Mouse (Mus musculus) bone marrow, adult 2 months (tissue): ENCODE results near the gene Igfbpl1. TPM values are rescaled to one million over a fixed set of nuclear protein-coding genes. Genes with fewer than 3 reads are reported as not detected.

Experiments used
- H3K27ac ChIP-seq: fragments of 200-500 bp; 2 replicates; pipeline ENCODE4 v1.5.1; 2012; ENCODE audit warnings: low read depth, mild to moderate bottlenecking, control low read depth, inconsistent platforms, low read length; ENCODE audit not compliant: control insufficient read depth, poor library complexity, insufficient read depth
- H3K4me1 ChIP-seq: fragments of 200-500 bp; 2 replicates; pipeline ENCODE4 v1.6.1; 2011; ENCODE audit warnings: low read length; ENCODE audit not compliant: control insufficient read depth, insufficient read depth
- H3K4me3 ChIP-seq: fragments of 200-500 bp; replicated peaks from 2 replicates; pipeline ENCODE3; 2011; ENCODE audit warnings: mild to moderate bottlenecking, low read depth, low read length, control low read depth; ENCODE audit not compliant: control insufficient read depth
- CTCF ChIP-seq: fragments of 200-500 bp; IDR thresholded peaks from 2 replicates; pipeline ENCODE4 v1.5.1; 2011; ENCODE audit warnings: low read length, control low read depth; ENCODE audit not compliant: control insufficient read depth, insufficient read depth
- POLR2A ChIP-seq: fragments of 200-500 bp; IDR thresholded peaks from 2 replicates; pipeline ENCODE4 v1.6.1; 2011; ENCODE audit warnings: low read depth, mild to moderate bottlenecking, control low read depth, low read length, borderline replicate concordance; ENCODE audit not compliant: control insufficient read depth
- WGBS: fragments of 180-500 bp; shearing (Covaris S2); methylation state at CpG from one replicate; pipeline ENCODE4 v1.1.7; 2018; 5-methylcytosine and 5-hydroxymethylcytosine counted together
- polyA plus RNA-seq: library from polyadenylated mRNA; stranded (reverse); fragments of >200 nt; gene quantifications from 2 replicates; pipeline ENCODE4 v1.2.4, GENCODE M21; 2011; ENCODE audit warnings: low replicate concordance; ENCODE audit not compliant: missing spikeins, insufficient read depth, insufficient read length

The Igfbpl1 gene
- polyA plus RNA-seq, 1 experiment: 1.6 TPM

DNA sequence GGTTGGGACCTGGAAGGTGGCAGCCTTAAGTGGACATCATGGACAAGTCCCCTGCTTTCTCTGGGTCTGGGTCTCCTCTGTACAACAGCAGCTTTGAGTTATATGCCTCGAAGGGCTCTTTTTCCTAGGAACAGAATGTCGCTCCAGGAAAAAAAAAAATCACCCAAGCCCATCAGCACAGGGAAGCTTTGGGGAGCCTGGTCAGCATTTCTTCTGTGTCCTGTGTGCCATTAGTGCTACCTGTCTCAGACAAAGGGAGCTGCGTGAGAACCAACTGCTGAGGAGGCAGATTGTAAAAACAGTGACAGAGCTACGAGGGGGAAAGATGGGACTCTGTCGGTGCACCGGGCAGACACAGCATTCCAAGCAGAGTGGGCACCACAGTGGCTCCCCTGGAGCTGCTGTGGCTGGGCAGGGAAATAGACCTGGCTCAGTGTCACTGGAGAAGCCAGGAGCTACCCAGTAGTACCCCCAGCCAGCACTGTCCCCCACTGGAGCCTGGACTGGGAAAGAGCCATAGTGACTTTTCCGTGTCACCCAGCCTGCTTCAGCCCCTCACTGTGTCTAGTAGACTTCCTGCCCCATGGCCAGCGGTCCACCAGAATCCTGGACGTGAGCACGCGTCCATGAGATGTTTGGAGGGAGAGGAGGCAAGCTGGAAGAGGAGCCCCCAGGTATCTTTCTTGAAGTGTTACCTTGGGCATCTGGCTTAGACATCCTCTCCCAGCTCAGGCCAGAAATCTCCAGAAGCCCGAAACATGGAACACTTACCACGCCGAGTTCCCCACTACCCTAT lies 1.8 kb downstream of the Igfbpl1 start:
- TF ChIP-seq POLR2A: no peak
- TF ChIP-seq CTCF: no peak
- WGBS: 28% methylated on average over 14 of the region's 14 CpGs
- no peak overlapping the region for H3K4me3 ChIP-seq
- no peaks in the 10 kb centered on the region for H3K4me1 ChIP-seq
- H3K27ac ChIP-seq: no peak overlapping the region

DNA sequence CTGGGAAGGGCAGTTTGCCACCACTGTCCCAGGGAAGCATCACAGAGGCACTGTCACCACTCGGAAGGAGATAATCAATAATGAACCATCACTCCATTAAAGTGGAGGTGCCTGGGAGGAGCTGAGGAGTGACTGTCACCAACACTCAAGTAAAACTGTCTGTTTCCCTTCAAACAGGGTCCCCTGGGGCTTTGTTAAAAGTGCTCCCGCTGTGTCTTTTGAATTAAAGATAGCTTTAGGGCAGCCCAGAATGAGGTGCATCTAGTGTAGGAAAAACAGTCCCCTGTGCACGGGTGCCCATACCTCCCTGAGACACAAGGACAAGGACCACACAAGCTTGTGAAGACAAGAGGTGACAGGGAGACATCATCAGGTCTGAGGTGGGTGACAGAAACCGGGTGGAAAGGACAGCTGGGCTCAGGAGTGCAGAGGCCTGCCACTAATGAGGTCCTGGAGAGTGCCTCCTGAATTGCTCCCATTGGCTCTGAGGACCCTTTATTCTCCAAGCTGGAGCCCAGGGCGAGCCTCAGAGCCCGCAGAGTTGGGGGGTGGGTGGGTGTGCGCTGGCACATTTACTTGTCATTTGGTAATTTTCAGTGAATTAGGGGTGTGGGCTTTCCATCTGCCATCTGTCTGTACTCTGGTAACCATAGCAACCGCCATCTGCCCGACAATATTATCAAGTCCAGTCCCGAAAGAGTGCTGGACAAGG lies 2.5 kb downstream of the Igfbpl1 start:
- no peak overlapping the region for H3K27ac ChIP-seq
- 17% methylated on average over 10 of the region's 10 CpGs for WGBS
- TF ChIP-seq POLR2A (no peak), CTCF (no peak)
- H3K4me3 ChIP-seq: no peak overlapping the region
- no peaks in the 10 kb centered on the region for H3K4me1 ChIP-seq

DNA sequence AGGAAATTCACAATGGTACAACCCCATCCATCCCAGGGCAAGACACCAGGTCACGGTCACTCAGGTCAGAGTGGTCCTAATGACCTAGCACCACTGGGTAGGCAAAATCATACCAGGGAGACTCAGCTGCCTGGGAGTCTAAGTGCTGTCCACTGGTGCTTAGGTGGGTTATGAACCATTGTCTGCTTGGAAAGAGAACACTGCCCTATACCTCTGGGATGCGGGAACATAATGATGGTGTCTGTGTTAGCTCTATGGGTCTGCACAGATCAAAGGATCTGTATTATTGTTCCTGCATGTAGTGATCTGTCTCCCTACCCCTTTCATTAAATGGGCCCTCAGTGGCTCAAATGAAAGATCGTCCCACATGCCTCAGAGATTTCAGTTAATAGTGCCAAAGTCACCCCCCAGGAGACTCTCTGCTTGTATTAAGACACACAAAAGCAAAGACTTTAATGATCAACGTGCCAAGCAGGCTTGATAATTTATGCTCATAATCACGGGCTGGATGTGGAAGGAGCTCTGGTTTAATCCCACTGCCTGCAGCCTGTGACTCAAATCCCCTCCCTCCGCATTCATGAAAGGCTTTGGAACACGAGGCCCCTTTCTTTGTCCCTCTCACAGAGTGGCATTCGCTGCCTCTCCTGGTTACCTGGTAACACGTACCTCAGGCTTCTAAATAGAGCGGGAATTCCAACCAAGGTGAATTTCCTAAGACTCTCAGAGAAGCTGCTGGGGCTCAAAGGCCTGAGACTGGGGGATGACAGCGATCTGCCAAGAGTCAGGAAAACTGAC lies 3.7 kb downstream of the Igfbpl1 start:
- WGBS: 51% methylated on average over 11 of the region's 11 CpGs
- H3K4me3 ChIP-seq: no peak overlapping the region
- TF ChIP-seq POLR2A (no peak), CTCF (no peak)
- no peak overlapping the region for H3K27ac ChIP-seq
- no peaks in the 10 kb centered on the region for H3K4me1 ChIP-seq

DNA sequence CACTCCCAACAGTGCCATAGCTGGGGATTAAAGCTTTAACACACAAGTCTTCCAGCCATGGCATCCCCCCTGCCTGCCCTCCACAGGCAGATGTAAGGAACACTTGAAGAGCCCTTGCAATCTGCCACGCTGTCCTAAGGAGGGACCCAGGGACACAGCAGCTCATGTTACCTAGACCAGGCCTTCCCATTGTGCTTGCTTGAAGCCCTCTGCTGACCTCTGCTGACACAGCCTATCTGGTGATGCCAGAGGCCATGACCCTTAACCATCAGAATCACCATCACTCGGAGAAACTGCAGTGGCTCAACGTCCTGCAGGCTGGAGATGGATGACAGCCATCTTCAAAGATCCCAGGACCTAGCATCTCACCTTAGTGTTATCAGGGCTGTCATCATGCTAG lies 4.7 kb downstream of the Igfbpl1 start:
- TF ChIP-seq CTCF (no peak), POLR2A (no peak)
- H3K4me3 ChIP-seq: no peak overlapping the region
- no peaks in the 10 kb centered on the region for H3K4me1 ChIP-seq
- WGBS: 63% methylated on average over 3 of the region's 3 CpGs
- H3K27ac ChIP-seq: no peak overlapping the region

DNA sequence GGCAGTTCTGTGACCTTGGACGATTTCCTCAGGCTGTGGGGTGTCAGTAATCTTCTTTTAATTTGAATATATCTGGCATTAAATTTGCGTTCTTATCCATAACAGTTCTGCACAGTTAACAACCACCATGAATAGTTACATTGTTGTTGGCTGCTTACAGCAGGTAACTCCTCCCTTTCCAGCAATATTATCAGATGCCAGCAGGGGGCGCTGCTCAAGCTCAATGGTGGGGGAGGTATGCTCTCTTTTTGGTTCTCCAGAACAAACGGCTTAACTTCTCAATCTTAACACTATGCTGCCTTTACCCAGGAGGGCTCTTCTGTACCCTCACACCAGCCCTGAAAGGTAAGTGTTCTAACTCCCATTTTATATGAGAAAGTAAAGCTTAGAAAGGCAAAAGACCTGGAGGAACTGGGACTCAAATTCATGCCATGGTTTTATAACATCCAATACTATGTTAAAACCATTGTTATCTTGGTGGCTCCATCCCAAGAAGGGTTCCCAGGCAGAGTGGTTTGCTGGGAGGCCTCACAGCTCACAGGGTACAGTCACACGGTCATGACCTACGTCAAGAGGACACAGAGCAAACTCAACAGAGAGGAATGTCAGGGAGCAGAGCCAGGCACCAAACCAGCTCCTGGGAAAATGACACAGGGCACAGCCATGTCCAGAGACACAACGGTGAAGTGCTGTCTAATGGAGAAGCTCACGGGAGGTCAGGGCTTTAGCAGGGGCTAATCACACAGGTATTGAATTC lies 6.5 kb downstream of the Igfbpl1 start:
- WGBS: 42% methylated on average over 8 of the region's 8 CpGs
- Histone ChIP-seq H3K27ac (no peak overlapping the region), H3K4me3 (no peak overlapping the region), H3K4me1 (no peaks in the 10 kb centered on the region)
- peak; percentile 74 for TF ChIP-seq CTCF
- TF ChIP-seq POLR2A: no peak

DNA sequence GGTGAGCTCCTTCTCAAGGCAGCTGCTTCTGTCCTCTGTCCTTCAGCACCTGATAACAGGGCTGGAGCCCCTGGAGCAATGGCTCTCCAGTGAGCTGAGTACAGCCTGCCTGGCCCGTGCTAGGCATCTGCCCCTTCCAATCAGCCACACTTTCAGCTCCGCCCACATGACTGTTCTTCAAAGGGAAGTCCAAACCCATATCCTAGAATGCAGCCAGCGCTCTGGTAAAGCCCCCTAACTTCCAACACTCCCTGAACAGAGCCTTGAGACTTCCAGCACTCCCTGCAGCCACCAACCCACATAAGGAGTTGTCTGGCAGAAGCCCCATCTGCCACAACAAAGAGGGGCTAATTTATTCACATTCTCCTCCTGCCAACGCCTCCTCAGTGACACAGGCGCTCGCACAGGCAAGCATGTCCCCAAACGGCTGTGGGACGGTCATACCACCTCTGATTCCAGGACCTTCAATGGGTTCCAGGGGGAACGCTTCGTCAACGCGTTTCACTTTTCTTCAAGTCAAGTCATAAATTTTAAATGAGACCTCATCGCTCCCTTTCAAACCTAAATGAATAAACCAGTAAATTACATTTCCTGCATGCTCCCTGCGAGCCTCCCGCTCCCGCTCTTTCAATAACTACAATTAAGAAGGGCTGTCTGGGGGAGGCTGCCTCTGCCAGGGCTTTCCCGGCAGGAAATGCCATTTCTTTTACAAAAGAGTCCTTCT lies 7.4 kb downstream of the Igfbpl1 start:
- Histone ChIP-seq H3K4me1 (no peaks in the 10 kb centered on the region), H3K27ac (no peak overlapping the region), H3K4me3 (no peak overlapping the region)
- TF ChIP-seq CTCF (no peak), POLR2A (no peak)
- WGBS: under 1% methylated on average over 17 of the region's 17 CpGs

DNA sequence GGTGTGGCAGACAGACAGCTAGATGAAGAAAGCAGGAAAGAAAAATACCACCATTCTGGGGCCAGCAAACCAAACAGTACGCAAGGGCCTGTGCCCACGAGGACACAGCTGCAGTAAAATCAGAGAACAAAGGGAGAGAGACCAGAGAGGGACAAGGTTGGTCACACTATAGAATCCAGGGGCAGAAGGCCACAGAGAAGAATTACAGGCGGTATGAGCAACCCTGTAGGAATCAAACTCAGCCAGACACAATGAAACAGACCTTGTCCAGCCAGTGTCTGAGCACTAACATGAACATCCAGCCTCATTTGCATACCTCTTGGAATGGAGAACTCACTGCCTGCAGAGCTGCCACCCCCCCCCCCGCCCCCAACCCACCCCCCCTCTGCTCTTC lies 7.9 kb downstream of the Igfbpl1 start:
- TF ChIP-seq CTCF: no peak
- no peak for TF ChIP-seq POLR2A
- 29% methylated on average over 4 of the region's 4 CpGs for WGBS
- no peak overlapping the region for H3K27ac ChIP-seq
- H3K4me3 ChIP-seq: no peak overlapping the region
- H3K4me1 ChIP-seq: no peaks in the 10 kb centered on the region

DNA sequence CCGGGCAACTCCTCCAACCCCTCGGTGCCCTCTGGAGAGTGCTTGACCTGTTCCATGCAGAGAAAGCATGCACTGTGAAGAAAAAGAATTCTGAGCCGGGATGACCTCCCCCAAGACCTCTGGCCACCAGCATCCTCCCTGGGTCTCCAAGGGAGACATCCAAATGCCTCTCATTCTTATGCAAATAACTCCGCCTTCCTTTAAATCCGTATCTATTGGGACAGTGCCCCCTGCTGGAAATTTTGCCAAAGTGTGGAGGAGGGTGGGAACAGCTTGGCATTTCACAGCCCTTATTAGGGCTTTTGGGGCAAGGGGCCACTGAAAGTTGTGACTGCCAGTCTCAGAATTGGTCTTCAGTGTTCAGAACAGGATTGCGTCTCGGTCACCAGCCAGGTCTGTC lies 11.2 kb downstream of the Igfbpl1 start:
- WGBS: 64% methylated on average over 7 of the region's 7 CpGs
- H3K27ac ChIP-seq: no peak overlapping the region
- 0 out of 2 replicates have a peak, but pooled peaks have one; percentile 11 for TF ChIP-seq CTCF
- no peak for TF ChIP-seq POLR2A
- H3K4me1 ChIP-seq: no peaks in the 10 kb centered on the region
- H3K4me3 ChIP-seq: no peak overlapping the region
